Mouse (Mus musculus) testis, postnatal 14 days (tissue): Measurements from ENCODE around the gene Cntd1.
A peak's percentile ranks its signal among the peaks of the same experiment; 100 is the strongest.

Experiments used
- DNase-seq: peaks from one replicate; pipeline ENCODE4 v3.0.0; 2021; ENCODE audit warnings: low spot score

The Cntd1 gene

GRCm38 (mm10) chr11:101253613-101254389 is 25.0 kb upstream of the Cntd1 start, which contains the start of gene Vps25:
Vps25 (plus strand) TSS chr11:101253707.
- peak; percentile 87 for DNase-seq

- no peak for DNase-seq
These were observed 22.7 kb upstream of the Cntd1 start for GRCm38 (mm10) chr11:101255826-101256775.

DNA sequence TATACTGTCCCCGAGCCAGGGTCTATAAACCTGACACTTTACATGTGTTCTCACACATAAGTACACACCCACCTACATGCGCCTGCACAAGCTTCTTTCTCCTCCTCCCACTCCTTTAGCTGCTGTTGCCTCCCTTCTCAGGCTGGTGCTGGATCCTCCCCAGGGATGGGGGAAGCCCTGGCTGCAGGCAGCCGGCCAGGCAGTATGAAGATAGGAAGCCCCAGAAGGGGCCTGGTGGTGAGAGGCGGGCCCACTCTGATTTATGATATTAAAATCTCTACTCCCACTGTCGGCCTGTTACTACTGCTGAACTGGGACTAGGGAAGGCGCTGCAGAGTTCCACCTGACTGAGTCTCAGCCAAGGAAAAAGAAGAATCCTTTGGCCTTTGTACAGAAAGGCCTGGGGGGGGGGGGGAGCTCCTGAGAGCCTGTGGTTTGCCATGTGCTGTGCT is 19.5 kb upstream of the Cntd1 start:
- peak; percentile 85 for DNase-seq

DNA sequence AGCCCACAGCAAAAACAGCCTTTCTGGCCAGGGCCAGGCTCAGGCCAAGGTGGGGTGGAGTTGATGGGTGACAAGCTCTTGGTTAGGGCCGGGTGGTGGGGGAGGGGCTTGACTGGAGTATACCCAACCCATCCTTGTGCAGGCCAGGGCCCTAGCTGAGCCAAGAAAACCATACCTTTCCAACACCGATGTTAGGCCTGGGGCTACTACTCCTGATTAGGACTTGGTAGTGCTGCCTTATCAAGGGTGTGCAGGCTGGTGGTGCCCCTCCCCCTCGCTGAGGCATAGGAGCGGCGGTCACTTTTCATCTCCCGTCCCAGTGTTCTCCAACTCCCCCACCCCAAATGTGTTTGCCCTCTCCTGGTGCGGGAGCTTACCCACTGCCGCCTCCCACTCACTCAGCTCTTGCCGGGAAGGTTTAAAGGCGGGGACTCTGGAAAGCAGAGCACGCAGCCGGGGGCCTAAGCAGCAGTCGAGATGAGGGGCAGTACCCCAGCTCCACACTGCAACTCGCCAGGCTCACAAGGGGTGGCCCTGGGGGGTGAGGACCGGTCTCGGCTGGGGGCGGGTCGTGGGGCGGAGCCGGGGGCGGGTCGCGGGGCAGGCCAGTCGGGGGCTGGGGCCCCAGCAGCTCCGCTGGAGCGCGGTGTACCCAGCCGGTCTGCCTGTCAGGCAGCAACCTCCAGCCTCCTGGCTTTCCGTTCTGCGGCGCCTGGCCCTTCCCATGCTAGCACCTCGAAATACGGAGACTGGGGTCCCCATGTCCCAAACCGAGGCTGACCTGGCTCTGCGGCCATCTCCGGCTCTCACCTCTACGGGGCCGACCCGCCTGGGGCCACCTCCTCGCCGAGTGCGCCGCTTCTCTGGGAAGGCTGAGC is 18.6 kb upstream of the Cntd1 start, which contains the start of gene Wnk4:
Gene Wnk4 (plus strand): TSS at position 620 of the 878 bp plus-strand sequence.
- DNase-seq: peak; percentile 71

- no peak for DNase-seq
These were observed 17.9 kb upstream of the Cntd1 start for GRCm38 (mm10) chr11:101260826-101261380.

DNA sequence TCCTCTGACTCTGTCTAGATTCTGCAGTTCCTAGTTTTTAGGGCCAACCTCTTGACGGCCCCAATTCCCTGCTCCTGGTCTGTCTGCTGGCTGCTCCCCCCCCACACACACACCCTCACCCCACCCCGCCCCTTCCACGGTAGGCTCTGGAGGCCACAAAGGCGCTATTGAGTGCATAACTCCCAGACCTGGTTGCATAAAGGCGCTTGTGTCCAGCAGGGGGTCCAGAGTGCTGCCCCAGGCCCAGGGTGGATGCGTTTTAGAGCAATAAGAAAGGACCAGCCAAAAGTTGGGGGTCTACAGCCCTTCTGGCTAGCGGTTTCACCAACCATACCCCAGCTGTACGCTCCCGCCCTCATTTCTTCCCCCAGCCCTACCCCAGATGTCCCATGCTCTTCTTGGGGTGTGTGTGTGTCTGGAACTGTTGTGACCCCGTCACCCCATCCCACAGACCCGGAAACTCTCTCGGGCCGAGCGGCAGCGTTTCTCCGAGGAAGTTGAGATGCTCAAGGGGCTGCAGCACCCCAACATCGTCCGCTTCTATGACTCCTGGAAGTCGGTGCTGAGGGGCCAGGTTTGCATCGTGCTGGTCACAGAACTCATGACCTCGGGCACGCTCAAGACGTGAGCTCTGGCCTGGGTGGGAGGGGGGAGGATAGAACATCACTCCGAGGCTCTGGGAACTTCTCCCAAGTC is 16.4 kb upstream of the Cntd1 start:
- DNase-seq: no peak

GRCm38 (mm10) chr11:101263138-101263988 is 15.4 kb upstream of the Cntd1 start:
- no peak for DNase-seq

DNA sequence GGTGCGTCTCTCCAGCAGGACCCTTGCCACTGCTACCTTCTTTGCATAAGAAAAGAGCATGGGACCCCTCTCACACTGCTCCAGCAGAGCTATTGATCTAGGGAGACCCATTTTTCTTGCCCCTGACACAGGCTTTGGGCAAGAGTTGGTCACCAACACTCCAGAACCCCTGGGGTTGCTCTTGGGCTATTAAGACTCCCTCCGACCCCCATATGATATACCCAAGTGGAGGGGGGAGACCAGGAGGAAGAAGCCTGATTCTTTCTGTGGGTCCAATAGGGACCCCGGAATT is 14.9 kb upstream of the Cntd1 start:
- no peak for DNase-seq

- DNase-seq: no peak
These were observed 13.8 kb upstream of the Cntd1 start for GRCm38 (mm10) chr11:101264954-101265471.

GRCm38 (mm10) chr11:101265906-101266305 is 12.9 kb upstream of the Cntd1 start:
- DNase-seq: no peak

DNA sequence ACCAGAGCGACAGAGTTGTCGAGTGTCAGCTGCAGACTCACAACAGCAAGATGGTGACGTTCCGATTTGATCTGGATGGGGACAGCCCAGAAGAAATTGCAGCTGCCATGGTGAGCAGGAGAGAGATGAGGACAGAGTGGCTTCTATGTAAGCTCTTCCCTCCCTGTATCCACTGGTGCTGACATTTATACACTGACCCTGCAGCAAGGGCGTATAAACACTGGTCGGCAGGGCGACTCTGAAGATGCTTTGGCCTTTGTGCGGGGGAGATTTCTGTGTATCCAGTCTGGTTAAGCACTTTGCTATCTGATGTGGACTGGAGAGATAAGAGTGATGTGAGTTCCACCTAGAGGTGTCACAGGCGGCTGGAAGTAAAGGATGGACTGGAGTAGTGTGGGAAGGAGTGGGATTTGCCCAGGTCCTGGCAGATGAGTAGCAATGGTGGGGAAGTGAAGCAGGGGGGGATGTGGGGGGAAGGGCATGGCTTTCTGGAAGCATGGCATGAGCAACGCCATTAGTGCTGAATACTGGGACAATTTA is 9.2 kb upstream of the Cntd1 start:
- no peak for DNase-seq

- no peak for DNase-seq
These were observed 6.4 kb upstream of the Cntd1 start for GRCm38 (mm10) chr11:101272446-101272845.

GRCm38 (mm10) chr11:101275309-101275708 is 3.5 kb upstream of the Cntd1 start:
- no peak for DNase-seq

DNA sequence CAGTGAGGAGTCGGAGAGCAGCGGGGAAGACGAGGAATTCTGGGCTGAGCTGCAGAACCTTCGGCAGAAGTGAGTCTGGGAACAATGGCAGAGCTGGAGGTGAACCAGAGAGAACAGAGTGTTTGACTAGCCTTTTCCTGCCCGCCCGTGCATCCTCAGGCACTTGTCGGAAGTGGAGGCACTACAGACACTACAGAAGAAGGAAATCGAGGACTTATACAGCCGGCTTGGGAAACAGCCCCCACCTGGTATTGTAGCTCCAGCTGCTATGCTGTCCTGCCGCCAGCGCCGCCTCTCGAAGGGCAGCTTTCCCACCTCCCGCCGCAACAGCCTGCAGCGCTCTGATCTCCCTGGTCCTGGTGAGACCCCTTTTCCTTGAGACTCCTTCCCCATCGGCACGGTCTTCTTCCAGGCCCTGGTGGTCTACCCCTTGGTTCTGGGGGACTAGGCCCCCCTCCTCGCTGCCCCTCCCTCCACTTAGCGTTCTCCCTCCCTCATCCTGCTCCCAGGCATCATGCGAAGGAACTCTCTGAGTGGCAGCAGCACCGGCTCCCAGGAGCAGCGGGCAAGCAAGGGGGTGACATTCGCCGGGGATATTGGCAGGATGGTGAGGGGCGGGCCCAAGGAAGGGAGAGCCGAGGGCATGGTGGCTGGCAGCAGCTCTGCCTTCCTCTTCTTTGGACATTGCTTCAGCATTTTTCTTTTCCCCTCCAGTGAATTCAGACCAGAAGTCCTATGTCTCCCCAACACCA is 2.3 kb upstream of the Cntd1 start:
- no peak for DNase-seq

DNA sequence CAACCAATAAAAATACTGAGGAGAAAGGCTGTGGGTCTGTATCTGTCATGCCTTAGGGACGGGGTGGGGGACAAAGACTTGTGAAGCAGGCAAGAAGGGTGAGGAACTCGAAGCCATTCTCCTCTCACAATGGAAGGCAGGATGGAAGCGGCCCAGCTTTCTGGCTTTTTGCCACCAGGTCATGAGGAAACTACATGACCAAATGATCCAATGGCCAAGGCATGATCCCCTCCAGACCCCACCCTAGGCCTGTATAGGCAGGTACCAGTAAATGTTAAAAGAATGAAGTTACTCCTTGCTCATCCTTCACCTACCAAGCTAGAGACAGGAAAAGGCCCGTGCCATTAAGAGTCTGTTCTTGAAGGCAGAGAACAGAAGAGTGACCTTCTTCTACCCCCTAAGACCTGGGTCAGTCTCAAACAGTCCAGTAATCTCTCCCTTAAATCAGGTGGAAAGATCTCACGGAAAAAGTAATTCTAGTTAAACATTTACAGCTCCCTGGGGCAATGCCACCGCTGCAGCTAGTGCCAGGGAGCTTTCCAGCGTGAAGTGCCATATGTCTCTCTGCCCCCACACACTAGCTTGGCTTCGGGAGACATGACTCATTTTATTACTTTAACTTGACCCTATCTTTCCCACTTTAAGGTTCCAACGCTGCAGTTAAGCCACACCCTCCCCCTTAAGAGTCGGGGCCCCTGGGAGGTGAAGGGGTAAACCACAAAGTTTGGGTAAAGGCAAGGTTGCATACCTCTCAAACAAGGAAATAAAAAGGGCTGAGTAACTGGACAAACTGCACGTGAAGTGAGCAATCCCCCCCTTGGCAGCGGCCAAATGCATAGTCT is 1.2 kb upstream of the Cntd1 start:
- DNase-seq: no peak

GRCm38 (mm10) chr11:101279193-101279569 is 369 bp downstream of the Cntd1 start:
- peak; percentile 46 for DNase-seq

DNA sequence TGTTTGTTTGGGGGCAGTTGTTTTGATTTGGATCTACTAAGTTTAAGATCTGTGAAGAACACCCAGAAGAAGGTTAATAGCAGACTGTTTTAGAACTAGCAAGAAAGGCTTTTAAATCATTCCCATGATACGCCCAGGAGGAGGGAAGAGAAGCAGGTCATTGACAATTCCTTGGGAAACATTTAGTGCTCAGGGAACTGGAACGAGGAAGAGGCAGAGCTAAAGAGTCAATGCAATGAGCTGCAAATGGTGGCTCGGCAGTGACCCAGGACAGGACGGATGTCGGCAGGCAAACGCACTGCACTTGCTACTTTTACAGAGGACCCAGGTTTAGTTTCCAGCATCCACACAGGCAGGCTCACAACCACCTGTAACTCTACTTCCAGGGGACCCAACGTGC is 2.0 kb downstream of the Cntd1 start:
- no peak for DNase-seq

DNA sequence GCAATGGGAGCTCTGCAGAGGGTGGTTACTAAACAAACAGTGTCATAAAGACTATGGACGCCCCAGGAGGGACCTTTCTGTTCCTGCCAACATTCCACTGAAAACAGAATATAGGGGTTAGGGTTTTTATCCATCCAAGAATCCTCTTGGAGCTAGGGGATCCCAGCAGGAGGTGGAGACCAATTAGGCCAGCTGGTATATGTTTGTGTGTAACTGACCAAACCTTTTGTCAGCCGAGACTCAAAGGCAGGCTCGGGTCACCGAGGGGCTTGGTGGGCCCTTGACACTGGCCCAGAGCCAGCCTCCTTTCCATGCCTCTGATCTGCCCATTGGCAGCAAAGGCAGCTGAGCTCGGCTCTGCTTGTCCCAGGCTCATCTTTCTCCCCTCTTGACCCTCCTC is 4.1 kb downstream of the Cntd1 start:
- DNase-seq: no peak
